Mouse (Mus musculus): ENCODE measurements around the gene Taf1b.

DNA sequence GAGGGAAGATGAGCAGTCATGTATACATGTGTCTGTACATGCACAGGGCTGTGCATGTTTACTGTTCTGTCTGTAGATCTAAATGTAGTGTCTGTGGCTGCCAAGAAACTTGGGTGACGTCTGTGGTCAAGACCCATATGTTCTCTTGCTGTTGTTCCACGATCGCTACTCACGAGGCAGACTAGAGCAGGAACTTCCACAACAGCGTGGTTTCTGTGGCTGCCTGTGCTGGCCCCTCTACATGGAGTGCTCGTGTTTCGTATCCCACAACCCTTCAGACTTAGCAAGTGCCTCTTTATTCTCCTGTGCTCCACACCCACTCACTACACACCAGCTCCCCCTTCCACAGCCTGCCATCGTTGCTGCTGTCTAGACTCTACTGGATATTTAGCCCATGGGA lies 49.5 kb downstream of the Taf1b start:
- TF ChIP-seq CTCF (IDR thresholded peaks at IDR 0.05; ENCODE audit: low read depth, low read length), result no peak
- TF ChIP-seq POLR2A (IDR thresholded peaks at IDR 0.05; ENCODE audit: borderline replicate concordance, low read depth, low read length), result no peak

Data from bone marrow macrophage, adult 2 months (primary cell).